In the genomic region with DNA sequence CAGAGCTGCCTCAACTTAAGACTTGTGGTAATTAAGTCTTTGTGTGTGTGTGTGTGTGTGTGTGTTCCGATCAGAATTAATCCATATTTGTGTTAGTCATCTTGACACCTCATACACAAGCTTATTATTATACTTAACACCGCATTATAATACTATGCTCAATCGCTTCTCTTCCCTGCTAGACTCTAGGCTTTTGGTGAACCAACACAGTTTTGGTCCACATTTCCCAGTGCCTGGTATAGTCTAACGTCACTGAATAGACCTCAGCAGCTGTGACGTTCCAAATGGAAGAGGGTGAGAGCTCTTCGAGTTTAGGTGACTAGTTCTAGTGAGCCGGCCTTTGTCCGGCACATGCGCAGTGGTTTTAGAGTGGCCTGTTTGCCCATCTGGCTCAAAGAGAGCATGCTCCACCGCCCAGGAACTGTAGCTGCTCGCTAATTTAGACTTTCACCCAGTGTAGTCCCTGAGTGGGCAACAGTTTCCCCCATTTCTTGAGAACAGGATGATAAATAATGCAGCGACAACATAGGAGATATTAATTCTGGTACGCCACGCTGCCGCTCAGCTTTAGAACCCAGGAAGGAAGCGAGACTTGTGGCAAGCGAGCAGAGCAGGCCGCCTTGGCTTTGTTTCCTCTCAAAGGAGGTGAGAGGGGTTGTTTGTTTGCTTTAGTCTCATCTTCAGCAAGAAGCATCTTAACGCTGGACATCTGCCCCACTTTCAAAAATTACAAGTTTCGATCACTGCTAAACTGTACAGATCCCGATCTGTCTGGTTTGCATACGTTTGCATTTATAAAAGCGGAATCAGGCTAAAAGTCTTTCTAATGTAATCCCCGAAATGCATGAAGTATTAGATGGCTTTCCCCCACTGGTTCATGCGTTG, we compare ENCODE assay signal across 20 mouse cellular contexts. TPM values are rescaled to one million over a fixed set of nuclear protein-coding genes. Genes with fewer than 3 reads are reported as not detected.
A peak's percentile ranks its signal among the peaks of the same experiment; 100 is the strongest.
DNase-seq lines count a peak whose midpoint lies in the region; ATAC-seq and TF ChIP-seq lines count a peak whose summit lies in the region.
"Had no signal": no experiment of that assay in that cellular context is flagged by ENCODE, and none has a peak within 500 bp of the region (broad histone marks: within the 10 kb centered on the region; RNA-seq: fewer than 3 reads in every experiment).

No protein-coding gene starts in this region.

- peak; percentile 57 for ATAC-seq in forebrain, embryonic 14.5 days
- no peak for ATAC-seq in midbrain, embryonic 12.5 days (ENCODE audit: low FRiP score, low read depth)

- 0 out of 2 replicates have a peak overlapping the region, but pooled peaks have one; percentile 8 for H3K9ac ChIP-seq in forebrain, embryonic 14.5 days (ENCODE audit: low read length)
- no peak overlapping the region for H3K9ac ChIP-seq in midbrain, embryonic 12.5 days (replicated peaks)
- H3K9ac ChIP-seq: embryonic facial prominence, embryonic 13.5 days had no signal

- no peak for TF ChIP-seq POLR2A in testis, adult 2 months (IDR thresholded peaks at IDR 0.05; ENCODE audit: control insufficient read depth, low read depth, low read length)

- DNase-seq in testis, postnatal 10 days (ENCODE audit: low spot score): no peak
- peak; percentile 54 for DNase-seq in forebrain, embryonic 14.5 days (ENCODE audit: low spot score)
- peak; percentile 38 for DNase-seq in retina, postnatal 1 day
- no peak for DNase-seq in kidney, adult 9 months
- no peak for DNase-seq in left cerebral cortex, adult 18-20 months (ENCODE audit: low spot score in 2 of 2)
- DNase-seq in kidney, adult 18-20 months: no peak
- DNase-seq: adrenal gland, postnatal 10 days; cerebellum, adult 8-10 months; cerebellum, postnatal 36 days; embryo, embryonic 11 days; kidney, adult 11 months; layer of hippocampus, adult 9-11 months; lung, postnatal 10 days; right cerebral cortex, postnatal 14 days; thymus, postnatal 36 days had no signal

- no peak for TF ChIP-seq CTCF in testis, adult 2 months (IDR thresholded peaks at IDR 0.05; ENCODE audit: control insufficient read depth, insufficient read depth, insufficient replicate concordance, low read depth, low read length)

- H3K9me3 ChIP-seq in forebrain, embryonic 14.5 days (replicated peaks; ENCODE audit: control insufficient read depth, low read length): no peaks in the 10 kb centered on the region
- no peaks in the 10 kb centered on the region for H3K9me3 ChIP-seq in midbrain, embryonic 12.5 days
- H3K9me3 ChIP-seq: embryonic facial prominence, embryonic 13.5 days had no signal

- H3K4me3 ChIP-seq in testis, adult 2 months (ENCODE audit: control insufficient read depth, low read depth, low read length): peak overlapping the region; percentile 23; the same call in 1 of the 2 replicates
- H3K4me3 ChIP-seq in forebrain, embryonic 14.5 days (ENCODE audit: low read depth, low read length): no peak overlapping the region
- H3K4me3 ChIP-seq in midbrain, embryonic 12.5 days: no peak overlapping the region
- H3K4me3 ChIP-seq: embryonic facial prominence, embryonic 13.5 days; erythroblast, embryonic 14.5 days had no signal

- no peak overlapping the region for H3K4me2 ChIP-seq in forebrain, embryonic 14.5 days (ENCODE audit: low read length)
- 0 out of 2 replicates have a peak overlapping the region, but pooled peaks have one; percentile 7 for H3K4me2 ChIP-seq in midbrain, embryonic 12.5 days (replicated peaks)
- H3K4me2 ChIP-seq: embryonic facial prominence, embryonic 13.5 days had no signal

- H3K27ac ChIP-seq in testis, adult 2 months (ENCODE audit: control insufficient read depth, insufficient read depth, low read depth, low read length): no peak overlapping the region
- H3K27ac ChIP-seq in forebrain, embryonic 14.5 days (ENCODE audit: low read depth, low read length): peak overlapping the region; percentile 15; the same call in 1 of the 2 replicates
- H3K27ac ChIP-seq in midbrain, embryonic 12.5 days (replicated peaks): peak overlapping the region; percentile 58
- H3K27ac ChIP-seq: embryonic facial prominence, embryonic 13.5 days; kidney, postnatal 0 days had no signal

- H3K4me1 ChIP-seq in testis, adult 2 months (ENCODE audit: control insufficient read depth, insufficient read depth, low read length): peaks cover 4% of the 10 kb centered on the region
- peaks cover 4% of the 10 kb centered on the region; the same call in 1 of the 2 replicates for H3K4me1 ChIP-seq in forebrain, embryonic 14.5 days (ENCODE audit: control insufficient read depth, insufficient read depth, low read length)
- H3K4me1 ChIP-seq in midbrain, embryonic 12.5 days: peaks cover 14% of the 10 kb centered on the region; the same call in 1 of the 2 replicates

- no peaks in the 10 kb centered on the region for H3K36me3 ChIP-seq in testis, adult 2 months (ENCODE audit: control insufficient read depth, insufficient read depth, low read length)
- no peaks in the 10 kb centered on the region for H3K36me3 ChIP-seq in forebrain, embryonic 14.5 days (ENCODE audit: control insufficient read depth, insufficient read depth, low read length)
- H3K36me3 ChIP-seq in midbrain, embryonic 12.5 days: no peaks in the 10 kb centered on the region
- H3K36me3 ChIP-seq: embryonic facial prominence, embryonic 13.5 days had no signal

- 56% methylated on average over 25 of the region's 25 CpGs for WGBS in forebrain, embryonic 14.5 days
- 65% methylated on average over 25 of the region's 25 CpGs for WGBS in midbrain, embryonic 12.5 days

- no peaks in the 10 kb centered on the region for H3K27me3 ChIP-seq in testis, adult 2 months (ENCODE audit: control insufficient read depth, insufficient read depth, low read length)
- H3K27me3 ChIP-seq in forebrain, embryonic 14.5 days (replicated peaks; ENCODE audit: control insufficient read depth, insufficient read depth, low read length): no peaks in the 10 kb centered on the region
- no peaks in the 10 kb centered on the region for H3K27me3 ChIP-seq in midbrain, embryonic 12.5 days
- H3K27me3 ChIP-seq: embryonic facial prominence, embryonic 13.5 days had no signal

RNA-seq across cellular contexts. Expression of gene Trub1, which starts 52.6 kb away (rescaled TPM):
- polyA plus RNA-seq in testis, adult 2 months (2012; rRNA removed): 1.8 and 1.9 TPM in 2 replicates
- 14.9 and 15.4 TPM in 2 replicates for polyA plus RNA-seq in forebrain, embryonic 14.5 days (2014; fragmentation: Nextera tagmentation; extraction: Ambion mirVana)
- polyA plus RNA-seq in midbrain, embryonic 12.5 days (2016; fragmentation: Nextera tagmentation; extraction: Ambion mirVana): 14.4 and 21.3 TPM in 2 replicates
- 10 to 100 TPM; 18.5 to 18.8 TPM for total RNA-seq in left cerebral cortex, adult 18-20 months (2021)

Comparison
In these comparisons a context has a peak if more than half of its experiments do, and no peak if none do; other contexts are left out.
1. DNase-seq: peak in forebrain, embryonic 14.5 days (single experiment) and retina, postnatal 1 day (single experiment); none in testis, postnatal 10 days (single experiment), kidney, adult 9 months (single experiment), left cerebral cortex, adult 18-20 months (0 of 2) and kidney, adult 18-20 months (single experiment).